Mouse (Mus musculus): Measurements from ENCODE around the gene Kcnn1.

Kcnn1 gene

DNA sequence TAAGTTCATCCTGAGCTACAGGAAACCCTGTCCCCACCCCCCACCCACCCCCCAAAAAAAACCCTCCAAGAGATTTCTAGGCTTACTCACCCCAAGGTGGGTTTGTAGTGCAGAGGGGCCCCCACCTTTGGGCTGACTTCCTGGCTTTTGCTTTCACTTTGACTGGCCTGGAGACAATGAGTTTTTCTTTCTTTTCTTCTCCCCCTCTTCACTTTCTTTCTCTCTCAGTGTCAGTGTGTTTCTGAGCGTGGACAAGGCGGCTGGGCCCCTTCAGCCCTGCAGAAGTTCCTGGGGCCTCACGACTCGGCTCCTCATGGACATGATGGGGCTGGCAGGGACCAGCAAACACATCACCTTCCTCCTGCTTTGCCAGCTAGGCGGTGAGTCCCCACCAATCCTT, 54.8 kb downstream of the Kcnn1 start, which contains the start of gene Il12rb1:
TSS of gene Il12rb1 (plus strand) at position 211 of the 400 bp plus-strand sequence.
- no peak for DNase-seq

DNA sequence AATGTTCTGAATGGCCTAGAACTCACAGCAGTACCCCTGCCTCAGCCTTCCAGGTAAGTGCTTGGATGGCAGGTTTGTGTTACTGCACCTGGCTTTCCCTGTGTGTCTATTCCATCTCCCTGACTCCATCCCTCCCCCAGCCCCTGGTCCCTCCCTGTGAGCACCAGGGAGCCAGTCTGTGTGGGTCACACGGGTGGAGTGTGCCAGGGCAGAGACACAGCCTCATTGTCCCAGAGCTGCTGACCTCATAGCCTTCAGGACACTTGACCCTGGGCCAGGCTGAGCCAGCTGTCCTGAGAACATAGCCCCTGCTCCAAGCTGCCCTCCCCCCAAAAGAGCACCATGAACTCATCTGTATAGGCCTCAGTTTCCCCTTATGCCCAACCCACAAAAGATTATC, 55.8 kb downstream of the Kcnn1 start:
- DNase-seq: no peak

DNA sequence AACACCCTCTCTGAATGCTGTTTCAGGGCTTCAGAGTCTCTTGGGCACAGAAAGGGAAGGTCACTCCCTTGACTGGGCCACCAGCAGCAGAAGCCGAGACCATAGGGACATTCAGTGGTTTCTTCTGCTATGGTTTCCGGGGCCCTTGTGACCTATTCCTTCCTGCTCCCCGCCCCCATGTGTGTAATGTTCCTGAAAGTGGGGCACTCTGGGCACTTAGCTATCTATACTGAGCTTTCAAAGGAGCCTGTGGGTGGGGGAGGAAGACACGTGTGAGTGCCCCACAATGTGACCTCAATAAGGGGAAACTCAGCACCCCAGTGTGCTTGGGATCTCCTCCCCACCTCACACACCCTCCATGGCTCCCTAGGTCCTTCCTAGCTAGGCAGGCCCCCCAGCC, 56.5 kb downstream of the Kcnn1 start:
- no peak for DNase-seq

DNA sequence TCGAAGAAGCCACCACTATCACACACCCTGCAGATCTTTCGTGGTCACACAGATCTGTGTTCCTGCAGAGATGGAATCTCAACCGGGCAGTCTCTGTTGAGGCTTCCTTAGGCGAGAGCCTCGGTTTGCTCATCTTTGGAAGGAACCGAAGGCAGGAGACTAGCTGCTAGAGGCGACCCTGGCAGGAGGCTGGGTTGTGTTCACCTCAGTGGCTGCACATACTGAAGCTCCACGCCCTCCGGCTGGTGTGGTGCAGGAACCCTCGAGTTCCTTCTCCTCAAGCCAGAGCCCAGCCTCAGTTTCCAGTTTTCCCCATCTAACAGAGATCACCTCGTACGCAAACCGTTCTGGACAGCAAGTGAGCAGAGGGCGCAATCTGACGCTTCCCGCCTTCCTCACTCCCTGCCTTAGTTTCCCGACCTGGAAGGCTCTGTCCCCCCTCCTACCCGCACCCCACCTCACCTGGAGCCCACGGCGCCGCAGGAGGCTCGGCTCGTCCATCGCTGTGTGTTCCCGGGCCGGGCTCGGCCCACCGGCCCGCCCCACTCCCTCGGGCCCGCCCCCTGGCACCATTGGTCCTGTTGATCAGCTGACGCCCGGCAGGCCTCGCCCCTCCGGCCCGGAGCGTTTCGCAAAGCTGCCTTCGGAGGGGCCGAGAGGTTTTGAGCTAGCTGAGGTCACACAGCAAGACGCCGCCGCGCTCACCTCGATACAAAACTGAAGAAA, 58.4 kb downstream of the Kcnn1 start, which contains the start of gene Mast3:
TSS of gene Mast3 (minus strand) at position 574 of the 726 bp plus-strand sequence.
- no peak for DNase-seq

DNA sequence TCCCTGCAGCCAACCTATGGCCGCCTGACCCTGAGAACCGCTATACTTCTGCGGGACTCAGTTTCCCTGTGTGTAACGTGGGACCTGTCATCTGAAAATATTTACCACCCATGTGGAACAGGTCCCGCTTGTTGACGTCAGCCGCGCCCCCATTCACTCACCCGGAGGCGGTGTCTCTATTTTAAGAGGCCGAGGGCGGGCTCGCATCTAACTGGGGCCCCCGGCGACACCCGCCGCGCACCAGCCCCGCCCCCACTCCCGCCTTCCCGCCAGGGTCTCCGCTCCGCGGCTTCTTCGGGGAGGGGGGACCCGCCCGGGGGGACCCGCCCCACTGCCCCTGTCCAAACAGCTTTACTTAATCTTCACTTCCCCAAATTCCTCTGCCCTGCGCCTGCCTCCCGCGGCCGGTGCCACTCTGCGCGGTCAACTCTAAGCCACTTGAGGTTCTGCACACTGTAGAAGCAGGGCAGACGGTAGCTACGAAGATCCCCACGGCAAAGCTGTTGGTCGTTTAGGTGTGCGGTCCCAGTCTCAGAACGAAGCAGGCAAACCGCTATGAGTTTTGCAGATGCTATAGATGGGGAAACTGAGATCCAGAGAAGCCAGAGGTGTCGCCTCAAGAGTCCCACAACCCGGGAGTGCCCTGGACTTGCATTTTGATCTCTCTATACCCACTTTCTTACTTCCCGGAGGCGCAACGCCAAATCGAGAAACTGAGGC, 59.1 kb downstream of the Kcnn1 start:
- no peak for DNase-seq

DNA sequence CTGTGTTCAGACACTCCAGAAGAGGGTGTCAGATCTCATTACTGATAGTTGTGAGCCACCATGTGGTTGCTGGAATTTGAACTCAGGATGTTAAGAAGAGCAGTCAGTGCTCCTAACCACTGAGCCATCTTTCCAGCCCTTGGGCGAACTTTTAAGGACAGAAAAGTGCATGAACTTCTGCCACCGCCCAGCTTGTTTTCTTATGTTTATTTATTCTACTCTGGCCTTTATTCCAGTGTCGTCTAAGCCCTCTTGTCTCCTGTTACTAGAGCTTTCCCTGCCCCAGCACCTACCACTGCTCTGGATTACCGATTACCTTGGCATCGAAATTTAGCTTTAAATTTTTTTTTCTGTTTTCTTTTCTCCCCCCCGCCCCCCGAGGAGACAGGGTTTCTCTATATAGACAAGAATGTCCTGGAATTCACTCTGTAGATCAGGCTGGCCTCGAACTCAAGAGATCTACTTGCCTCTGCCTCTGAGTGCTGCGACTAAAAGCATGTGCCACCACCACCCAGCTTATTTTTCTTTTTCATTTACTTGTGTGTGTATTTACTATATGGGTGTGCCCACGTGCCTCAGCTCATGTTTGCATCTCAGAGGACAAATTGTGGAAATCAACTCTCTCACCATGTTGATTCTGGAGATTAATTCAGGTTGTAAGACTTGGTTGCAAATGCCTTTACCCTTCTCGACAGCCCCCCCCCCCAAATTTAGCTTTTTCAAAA, 60.1 kb downstream of the Kcnn1 start:
- DNase-seq: no peak

DNA sequence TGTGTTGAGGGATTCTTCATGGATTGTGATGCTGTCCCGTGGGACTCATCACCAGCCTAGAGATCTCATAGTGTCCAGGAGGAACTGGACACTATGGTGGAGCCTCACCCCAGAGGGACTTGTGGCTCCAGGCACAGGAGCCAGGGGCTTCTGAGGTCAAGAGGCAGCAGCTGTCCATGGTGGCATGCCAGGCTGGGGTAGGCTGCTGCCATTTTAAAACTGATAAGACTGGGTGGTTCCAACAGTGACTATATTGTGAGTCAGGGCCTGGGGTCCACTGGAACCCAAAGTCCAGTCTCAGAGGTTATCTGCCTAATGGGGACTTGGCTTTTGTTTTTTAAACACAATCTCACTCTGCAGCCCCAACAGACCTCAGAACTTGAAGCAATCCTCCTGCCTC, 61.2 kb downstream of the Kcnn1 start:
- DNase-seq: no peak

DNA sequence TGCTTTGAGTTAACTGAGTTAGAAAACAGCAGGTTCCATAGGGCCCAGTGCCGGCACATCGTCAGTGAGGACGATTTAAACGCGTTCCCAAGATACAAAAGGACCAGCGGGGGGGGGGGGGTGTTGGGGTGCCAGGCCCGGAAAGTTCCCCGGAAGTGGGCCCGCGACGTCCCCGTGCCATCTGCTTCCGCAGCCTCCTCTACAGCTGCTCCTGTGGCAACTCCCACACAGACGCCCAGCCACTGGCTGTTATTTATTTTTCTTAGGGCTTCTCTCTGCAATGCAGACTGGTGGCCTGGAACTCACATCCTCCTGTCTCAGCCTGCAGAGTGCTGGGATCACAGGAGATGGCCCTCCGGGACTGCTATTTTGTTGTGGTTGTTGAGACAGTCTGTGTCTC, 61.9 kb downstream of the Kcnn1 start:
- DNase-seq: no peak

DNA sequence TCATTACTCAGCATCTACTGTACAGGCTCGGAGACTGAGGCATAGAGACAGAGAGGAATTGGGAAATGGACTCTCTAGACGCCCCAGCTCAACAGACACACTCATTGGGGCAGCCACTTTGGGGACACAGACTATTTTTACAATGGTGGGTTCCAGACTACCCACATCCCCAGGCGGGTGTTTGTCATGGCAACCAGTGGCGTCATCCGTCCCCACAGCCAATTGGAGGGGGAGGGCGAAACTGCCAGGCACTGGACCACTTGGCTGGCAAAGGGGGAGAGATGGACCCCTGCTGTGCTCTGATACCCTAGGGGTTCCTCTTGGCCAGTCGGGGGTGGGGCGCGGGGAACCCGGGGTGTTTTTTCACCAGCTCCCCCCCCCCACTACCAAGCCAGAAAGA, 62.4 kb downstream of the Kcnn1 start:
- DNase-seq: no peak

DNA sequence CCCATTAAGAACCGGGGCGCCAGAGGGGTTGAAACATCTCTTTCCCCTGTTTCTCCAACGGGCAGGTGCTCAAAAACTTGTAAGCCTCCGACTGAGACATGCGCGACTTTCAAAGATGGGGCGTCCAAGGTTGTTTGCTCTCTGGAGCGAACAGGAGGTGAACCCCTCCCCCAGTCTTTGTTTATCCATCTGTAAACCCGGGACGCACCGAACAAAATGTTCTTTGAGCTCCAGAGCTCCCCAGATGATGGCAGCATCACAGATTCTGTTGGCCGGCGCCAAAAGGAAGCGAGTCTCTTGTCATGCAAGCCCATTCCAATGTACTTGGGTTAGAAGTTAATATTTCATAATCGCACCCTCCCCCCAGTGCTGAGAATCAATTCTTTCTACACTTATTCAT, 64.8 kb downstream of the Kcnn1 start:
- DNase-seq: no peak

DNA sequence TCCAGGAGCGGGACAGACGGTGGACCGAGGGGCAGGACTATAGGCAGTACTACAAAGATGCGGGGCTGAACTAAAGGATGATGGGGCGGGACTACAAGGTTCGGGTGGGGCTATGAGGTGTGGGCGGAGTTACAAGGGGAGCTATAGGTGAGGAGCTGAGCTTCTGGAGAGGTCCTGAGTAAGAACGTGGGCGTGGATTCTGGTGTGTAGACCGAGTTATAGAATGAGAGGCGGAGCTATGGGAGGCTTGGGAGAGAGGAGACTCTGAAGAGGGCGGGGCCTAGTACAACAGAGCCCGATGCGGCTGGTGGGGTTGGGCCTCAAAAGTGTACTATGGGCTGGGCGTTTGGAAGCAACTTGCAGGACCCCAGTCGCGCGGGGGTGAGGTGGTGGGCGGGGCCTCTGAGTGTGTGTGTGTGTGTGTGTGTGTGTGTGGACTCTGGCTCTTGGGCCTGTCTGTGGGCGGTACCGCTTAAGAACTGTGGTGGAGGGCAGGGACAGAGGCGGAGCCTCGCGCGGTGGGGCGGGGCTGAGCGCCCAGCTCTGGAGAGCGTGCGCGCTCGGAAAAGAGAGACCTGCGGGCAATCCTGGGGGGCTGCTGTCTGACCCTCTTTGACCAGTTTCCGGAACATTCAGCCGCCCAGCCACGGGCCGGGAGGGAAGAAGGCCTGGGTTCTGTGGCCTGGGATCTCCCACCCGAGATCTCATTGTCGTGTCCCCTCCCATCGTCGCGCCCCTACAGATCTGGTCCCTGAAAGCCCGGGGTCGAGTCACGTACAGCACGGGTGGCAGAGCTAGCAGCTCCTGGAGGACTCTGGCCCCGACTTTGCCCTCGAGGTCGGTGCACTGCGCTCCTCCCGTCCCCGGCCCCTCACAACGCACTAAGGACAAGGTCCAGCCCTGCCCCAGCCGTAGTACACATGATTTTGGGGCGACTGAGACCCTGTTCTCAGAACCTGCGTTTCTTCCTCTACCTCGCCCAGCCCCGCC, 65.7 kb downstream of the Kcnn1 start:
- DNase-seq: peak; percentile 78

DNA sequence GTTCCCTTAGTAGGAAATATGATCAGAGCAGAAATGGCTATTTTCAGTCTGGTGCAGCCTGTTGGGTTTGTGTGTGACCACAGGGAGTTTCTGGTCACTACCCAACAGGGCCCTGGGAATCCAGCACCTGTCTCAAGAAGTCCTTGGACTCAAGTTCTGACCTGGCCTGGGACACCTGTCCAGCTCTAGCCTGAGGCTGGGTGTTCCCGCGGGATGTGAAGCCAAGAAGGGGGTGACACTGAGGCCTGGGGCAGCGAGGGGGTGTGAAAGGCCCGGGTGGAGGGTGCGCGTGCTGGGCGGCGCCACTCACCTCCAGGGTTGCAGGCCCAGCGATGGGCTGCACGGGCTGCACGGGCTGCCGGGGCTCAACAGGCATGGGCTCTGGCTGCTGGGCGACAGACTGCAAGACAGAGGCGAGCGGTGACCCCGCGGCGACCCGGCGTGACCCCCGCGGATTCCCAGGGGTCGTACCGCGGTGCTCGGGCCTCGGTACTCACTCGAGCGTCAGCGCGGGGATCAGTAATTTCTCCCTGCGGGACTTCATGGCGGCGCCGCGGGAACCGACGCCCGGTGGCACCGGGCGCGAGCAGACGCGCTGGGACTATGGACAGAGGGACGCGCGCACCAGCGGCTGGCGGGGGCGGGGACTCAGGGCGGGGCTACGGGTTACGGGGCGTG, 66.5 kb downstream of the Kcnn1 start:
- no peak for DNase-seq

DNA sequence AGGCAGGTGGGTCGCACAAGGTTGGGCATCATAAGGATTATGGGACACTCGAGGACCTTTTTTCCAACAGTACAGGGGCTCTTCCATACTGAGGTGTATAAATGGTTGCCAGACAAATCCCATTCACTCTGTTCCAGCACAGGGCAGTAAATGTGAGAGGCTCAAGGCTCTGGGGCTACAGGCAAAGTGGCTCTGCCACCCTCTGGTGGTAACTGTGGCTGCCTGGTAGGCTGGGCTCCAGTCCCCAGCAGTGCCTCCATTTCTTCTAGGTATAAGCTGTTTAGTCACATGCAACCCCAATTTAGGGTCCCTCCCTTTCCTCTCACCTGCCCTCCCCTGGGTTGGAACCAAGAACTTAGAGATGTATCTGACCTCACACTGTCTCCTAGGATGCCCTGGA, 67.7 kb downstream of the Kcnn1 start:
- DNase-seq: no peak

DNA sequence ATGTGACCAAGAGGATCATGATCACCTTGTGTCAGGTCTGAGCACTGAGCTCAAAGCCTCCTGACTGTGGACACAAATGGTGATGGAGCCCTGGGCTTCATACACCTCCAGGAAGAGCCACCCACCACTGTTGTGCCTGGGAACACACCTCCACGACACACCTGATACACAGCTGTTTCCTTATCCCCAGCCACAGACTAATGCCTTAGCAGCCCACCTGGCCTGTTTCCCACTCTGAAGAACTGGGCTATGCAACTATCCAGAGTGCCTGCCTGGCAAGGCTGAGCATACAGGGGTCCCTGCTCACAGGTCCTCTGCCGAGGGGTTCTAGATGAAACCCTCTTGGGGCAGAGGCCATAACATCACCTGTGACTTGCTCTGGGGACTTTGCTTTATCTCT, 68.8 kb downstream of the Kcnn1 start:
- no peak for DNase-seq

DNA sequence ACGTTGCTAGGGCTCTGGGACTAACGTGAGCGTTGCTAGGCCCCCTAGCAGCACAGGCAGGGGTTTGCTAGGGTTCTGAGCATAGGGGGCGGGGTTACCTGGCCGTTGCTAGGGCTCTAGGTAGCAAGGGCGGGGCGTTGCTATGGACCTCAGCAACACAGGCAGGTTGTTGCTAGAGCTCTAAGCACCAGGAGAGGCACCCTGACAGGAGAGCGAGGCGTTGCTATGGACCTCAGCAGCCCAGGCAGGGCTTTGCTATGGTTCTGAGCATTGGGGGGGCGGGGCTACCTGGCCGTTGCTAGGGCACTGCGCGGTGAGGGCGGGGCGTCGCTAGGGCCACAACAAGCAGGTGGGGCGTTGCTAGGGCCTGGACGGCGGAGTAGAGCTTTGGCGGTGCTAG, 70.4 kb downstream of the Kcnn1 start:
- DNase-seq: peak; percentile 70
